Mouse (Mus musculus) limb, embryonic 13.5 days (tissue): Measurements from ENCODE around the gene Mex3d. TPM values are rescaled to one million over a fixed set of nuclear protein-coding genes. Genes with fewer than 3 reads are reported as not detected.
A peak's percentile ranks its signal among the peaks of the same experiment; 100 is the strongest.

ENCODE experiments used
- ATAC-seq: fragments of 200-750 bp; cut with Nextera tagmentation; 2 replicates; pipeline ENCODE4 v1.8.0; 2017; ENCODE audit warnings: low read depth, moderate number of reproducible peaks, moderate TSS enrichment; ENCODE audit not compliant: low FRiP score
- H3K27ac ChIP-seq: fragments of 300-500 bp; sonication (generic); 2 replicates; pipeline ENCODE4 v1.5.1; 2015; ENCODE audit warnings: inconsistent platforms, mild to moderate bottlenecking, moderate library complexity
- H3K27me3 ChIP-seq: fragments of 300-500 bp; sonication (generic); 2 replicates; pipeline ENCODE4 v1.6.1; 2015; ENCODE audit warnings: mild to moderate bottlenecking, inconsistent platforms
- H3K36me3 ChIP-seq: fragments of 300-500 bp; sonication (generic); 2 replicates; pipeline ENCODE4 v1.6.1; 2015; ENCODE audit warnings: inconsistent platforms, mild to moderate bottlenecking, moderate library complexity
- H3K4me1 ChIP-seq: fragments of 300-500 bp; sonication (generic); 2 replicates; pipeline ENCODE4 v1.6.1; 2015; ENCODE audit warnings: inconsistent platforms
- H3K4me2 ChIP-seq: fragments of 300-500 bp; sonication (generic); replicated peaks from 2 replicates; pipeline ENCODE4 v1.6.1; 2015; ENCODE audit warnings: inconsistent platforms, mild to moderate bottlenecking, moderate library complexity
- H3K4me3 ChIP-seq: fragments of 300-500 bp; sonication (generic); 2 replicates; pipeline ENCODE4 v1.5.1; 2015; ENCODE audit warnings: moderate library complexity, mild to moderate bottlenecking, inconsistent platforms
- H3K9ac ChIP-seq: fragments of 300-500 bp; sonication (generic); 2 replicates; pipeline ENCODE4 v1.6.1; 2015; ENCODE audit warnings: mild to moderate bottlenecking, inconsistent platforms
- H3K9me3 ChIP-seq: fragments of 300-500 bp; sonication (generic); 2 replicates; pipeline ENCODE4 v1.6.1; 2016; ENCODE audit warnings: inconsistent platforms
- WGBS: fragments of 180-500 bp; shearing (Covaris S2); methylation state at CpG from one replicate; pipeline ENCODE4 v1.1.7; 2015; 5-methylcytosine and 5-hydroxymethylcytosine counted together
- polyA plus RNA-seq: library from polyadenylated mRNA; unstranded; fragments of >200 nt; fragmentation: Nextera tagmentation; extraction: Ambion mirVana; gene quantifications from 2 replicates; pipeline ENCODE4 v1.2.1, GENCODE M21; 2015

Mex3d gene
- polyA plus RNA-seq, 1 experiment from 2014 or later: 9.2 TPM

DNA sequence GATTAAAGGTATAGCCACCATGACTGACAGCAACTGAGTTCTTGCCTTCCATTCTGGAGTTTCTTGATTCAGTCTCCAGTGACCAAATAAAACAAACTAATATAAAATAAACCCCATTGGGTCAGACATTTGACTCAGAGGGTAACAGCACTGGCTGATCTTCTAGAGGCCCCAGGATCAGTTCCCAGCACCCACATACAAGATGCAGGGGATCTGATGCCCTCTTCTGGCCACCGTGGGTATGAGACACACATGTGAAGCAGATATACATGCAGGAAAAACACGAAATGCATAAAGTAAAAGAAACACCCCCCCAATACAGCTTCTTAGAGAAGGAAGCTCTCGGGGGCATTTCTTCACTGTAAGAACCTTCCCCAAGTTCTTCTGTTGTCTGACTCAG, 37.6 kb upstream of the Mex3d start:
- H3K4me1 ChIP-seq: 0 out of 2 replicates have a peak, but pooled peaks cover 9% of the 10 kb centered on the region
- H3K9ac ChIP-seq: no peak overlapping the region
- H3K27me3 ChIP-seq: no peaks in the 10 kb centered on the region
- ATAC-seq: no peak
- H3K27ac ChIP-seq: no peak overlapping the region
- no peak overlapping the region for H3K4me2 ChIP-seq
- H3K4me3 ChIP-seq: no peak overlapping the region
- H3K36me3 ChIP-seq: peaks cover 95% of the 10 kb centered on the region
- 96% methylated on average over 3 of the region's 3 CpGs for WGBS
- no peaks in the 10 kb centered on the region for H3K9me3 ChIP-seq

DNA sequence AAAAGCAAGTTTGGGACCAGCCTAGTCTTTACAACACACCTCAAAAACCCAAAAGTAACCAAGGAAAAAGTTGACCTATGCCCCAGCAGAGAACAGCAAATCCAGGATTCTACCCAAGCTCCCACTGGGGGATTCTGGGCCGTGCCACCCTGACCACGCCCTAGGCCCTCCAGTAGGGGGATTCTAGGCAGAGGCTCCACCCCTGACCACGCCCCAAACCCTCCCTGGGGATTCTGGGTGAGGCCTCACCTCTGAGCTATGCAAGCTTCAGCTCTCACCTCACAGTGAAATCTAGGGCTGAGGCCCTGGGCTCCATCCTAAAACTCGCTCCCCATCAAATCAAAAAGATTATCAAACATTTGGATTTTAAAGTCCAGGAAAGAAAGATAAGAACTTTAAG, 36.1 kb upstream of the Mex3d start:
- Histone ChIP-seq H3K4me3 (no peak overlapping the region), H3K27me3 (no peaks in the 10 kb centered on the region), H3K9me3 (no peaks in the 10 kb centered on the region), H3K4me2 (no peak overlapping the region), H3K36me3 (peaks cover 95% of the 10 kb centered on the region), H3K27ac (no peak overlapping the region), H3K9ac (no peak overlapping the region), H3K4me1 (peaks cover 22% of the 10 kb centered on the region)
- no peak for ATAC-seq
- WGBS: 57% methylated on average over 4 of the region's 4 CpGs

DNA sequence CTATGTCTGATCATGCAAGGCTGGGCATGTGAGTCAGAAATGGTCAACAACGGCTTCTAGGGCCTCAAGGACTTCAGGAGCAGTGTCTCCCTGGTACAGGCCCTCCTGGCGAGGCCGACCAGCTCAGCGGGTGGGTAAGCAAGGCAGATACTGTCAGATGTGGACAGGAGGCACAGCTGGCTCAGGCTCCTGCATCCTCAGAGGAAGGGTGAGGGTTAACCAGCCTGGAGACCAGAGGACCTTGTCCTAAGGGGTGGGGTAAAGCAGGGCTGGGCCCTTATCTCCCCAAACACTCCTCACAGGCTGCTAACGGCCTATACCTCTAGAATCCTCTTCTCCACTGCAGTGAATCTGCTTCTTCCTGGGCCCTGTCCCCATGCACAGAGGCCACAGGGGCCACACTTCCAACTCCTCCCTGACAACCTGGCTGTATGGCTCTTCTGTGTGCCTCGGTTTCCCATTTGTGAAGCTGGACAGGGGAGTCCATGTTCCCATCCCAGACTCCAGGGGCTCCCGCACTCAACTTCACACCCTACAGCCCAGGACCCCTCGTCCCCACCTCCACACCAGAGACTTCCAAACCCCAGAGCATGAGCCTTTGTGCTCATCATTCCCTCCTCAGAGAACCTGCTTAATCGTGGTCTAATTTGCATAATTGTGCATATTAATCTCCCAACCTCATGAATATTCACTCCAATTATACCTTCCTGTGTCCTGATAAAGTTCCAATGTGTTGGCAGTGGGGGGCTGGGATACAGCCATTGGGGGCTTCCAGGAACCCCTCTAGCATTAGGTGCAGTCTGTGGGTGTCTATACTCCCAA, 34.4 kb upstream of the Mex3d start:
- H3K4me3 ChIP-seq: no peak overlapping the region
- WGBS: 90% methylated on average over 9 of the region's 9 CpGs
- no peak for ATAC-seq

DNA sequence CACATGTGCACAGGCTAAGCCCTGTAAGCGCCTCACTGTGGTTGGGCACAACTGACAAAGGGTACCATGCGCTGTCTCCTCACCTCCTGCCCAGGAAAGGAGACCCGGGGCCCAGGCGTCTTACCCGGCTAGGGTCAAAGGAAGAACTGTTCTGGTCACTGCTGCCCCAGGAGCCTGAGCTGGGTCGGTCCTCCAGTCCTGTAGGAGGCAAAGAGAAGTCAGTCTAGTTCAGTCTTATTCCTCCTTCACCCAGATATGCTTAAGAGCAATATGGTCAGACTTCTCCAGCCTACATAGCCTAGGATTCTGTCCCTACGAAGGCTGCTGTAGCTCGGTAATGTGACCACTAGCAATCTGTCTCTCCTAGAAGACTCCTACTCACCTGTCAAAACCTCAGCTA, 33.7 kb upstream of the Mex3d start:
- no peak overlapping the region for H3K9ac ChIP-seq
- H3K36me3 ChIP-seq: peaks cover 95% of the 10 kb centered on the region
- no peak overlapping the region for H3K27ac ChIP-seq
- H3K9me3 ChIP-seq: no peaks in the 10 kb centered on the region
- H3K4me1 ChIP-seq: peaks cover 25% of the 10 kb centered on the region
- whole genome bisulfite sequencing: 96% methylated on average over 8 of the region's 8 CpGs
- H3K4me2 ChIP-seq: no peak overlapping the region
- H3K27me3 ChIP-seq: no peaks in the 10 kb centered on the region
- H3K4me3 ChIP-seq: no peak overlapping the region
- no peak for ATAC-seq

More for the DNA sequence above, 34.4 kb upstream of the Mex3d start:
- Histone ChIP-seq H3K9ac (no peak overlapping the region), H3K4me1 (peaks cover 25% of the 10 kb centered on the region), H3K9me3 (no peaks in the 10 kb centered on the region), H3K36me3 (peaks cover 95% of the 10 kb centered on the region), H3K4me2 (no peak overlapping the region), H3K27ac (no peak overlapping the region), H3K27me3 (no peaks in the 10 kb centered on the region)

DNA sequence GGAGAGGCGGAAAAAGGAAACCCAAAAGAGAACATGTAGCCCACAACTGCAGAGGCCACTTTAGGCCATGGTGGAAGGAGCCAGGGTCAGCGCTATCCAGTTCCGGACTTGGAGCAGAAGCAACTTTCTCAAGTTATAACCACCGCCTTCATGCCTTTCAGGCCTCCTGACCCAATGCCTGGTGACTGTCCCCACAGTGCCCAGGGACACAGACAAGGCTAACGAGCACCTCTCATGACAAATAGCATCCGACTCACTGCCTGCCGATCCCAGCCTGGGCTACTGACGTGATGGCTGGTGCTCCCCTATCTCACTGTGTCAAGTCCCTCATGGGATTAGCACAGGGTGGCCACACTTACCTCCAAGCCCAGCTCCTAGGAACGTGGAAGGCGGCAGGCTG, 33.3 kb upstream of the Mex3d start:
- Histone ChIP-seq H3K4me3 (no peak overlapping the region), H3K27ac (no peak overlapping the region), H3K27me3 (no peaks in the 10 kb centered on the region), H3K9me3 (no peaks in the 10 kb centered on the region), H3K4me2 (no peak overlapping the region), H3K36me3 (peaks cover 95% of the 10 kb centered on the region), H3K9ac (no peak overlapping the region), H3K4me1 (peaks cover 25% of the 10 kb centered on the region)
- WGBS: 93% methylated on average over 10 of the region's 10 CpGs
- ATAC-seq: no peak

DNA sequence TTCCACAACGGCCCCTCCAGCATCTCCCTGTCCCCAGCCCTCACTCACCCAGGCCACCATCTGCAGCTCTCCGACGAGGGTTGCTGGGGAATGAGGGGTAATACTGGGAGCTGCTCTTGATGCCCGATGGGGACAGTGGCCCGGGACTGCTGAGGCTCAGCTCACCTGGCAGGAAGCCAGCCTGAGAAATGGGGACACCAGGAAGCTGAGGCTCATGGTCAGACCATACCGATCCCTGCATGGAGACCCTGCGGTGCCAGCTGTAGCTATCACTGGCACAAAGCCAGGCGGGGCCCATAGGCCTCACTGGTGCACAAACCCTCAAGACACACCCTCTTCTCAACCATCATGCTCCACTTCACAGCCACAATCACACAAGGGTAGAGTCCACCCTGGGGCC, 32.0 kb upstream of the Mex3d start:
- H3K4me2 ChIP-seq: no peak overlapping the region
- WGBS: 85% methylated on average over 8 of the region's 8 CpGs
- no peak for ATAC-seq
- no peaks in the 10 kb centered on the region for H3K9me3 ChIP-seq
- peaks cover 25% of the 10 kb centered on the region for H3K4me1 ChIP-seq
- H3K27ac ChIP-seq: no peak overlapping the region; the same call in 1 of the 2 replicates
- no peak overlapping the region for H3K4me3 ChIP-seq
- H3K9ac ChIP-seq: no peak overlapping the region
- no peaks in the 10 kb centered on the region for H3K27me3 ChIP-seq
- peaks cover 95% of the 10 kb centered on the region for H3K36me3 ChIP-seq

DNA sequence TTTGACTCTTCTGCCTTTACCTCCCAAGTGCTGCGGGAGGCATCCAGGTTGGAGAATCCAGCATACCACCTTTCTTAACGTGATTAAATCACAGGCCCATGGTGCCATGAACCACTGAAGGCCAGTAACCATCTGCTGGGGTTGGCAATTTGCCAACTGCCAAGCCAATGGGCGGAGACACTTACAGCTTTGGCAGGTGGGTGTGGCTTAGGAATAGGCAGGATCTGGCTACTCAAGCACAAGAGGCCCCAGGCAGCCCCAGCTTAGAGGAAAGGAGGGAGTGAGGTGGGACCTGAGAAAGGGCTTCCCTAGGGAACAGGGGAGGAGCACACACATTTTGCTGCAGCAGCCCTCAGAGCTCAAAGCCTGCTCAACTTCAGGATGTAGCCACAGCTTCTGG, 30.9 kb upstream of the Mex3d start:
- no peak overlapping the region for H3K27ac ChIP-seq
- H3K9ac ChIP-seq: no peak overlapping the region
- 64% methylated on average over 3 of the region's 3 CpGs for WGBS

DNA sequence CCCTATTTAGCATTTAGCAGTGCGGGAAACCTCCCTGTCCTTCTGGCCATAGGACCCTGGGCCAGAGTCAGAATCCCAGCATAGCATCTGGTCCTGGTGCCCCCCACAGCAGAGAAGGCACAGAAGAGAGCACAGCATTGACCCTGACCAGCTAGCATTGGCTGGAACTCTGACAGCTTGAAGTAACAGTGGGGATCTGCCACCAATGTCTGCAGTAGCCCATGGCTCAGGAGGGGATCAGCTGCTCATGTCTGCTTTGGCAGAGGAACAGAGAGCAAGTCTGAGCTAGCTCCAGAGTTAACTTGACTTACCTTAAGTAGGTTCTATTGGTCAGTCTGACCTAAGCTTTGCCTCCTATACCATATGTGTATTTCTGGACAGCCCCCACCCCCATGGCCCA, 30.4 kb upstream of the Mex3d start:
- peaks cover 97% of the 10 kb centered on the region for H3K36me3 ChIP-seq
- 100% methylated on average over 1 of the region's 1 CpGs for WGBS

More for the DNA sequence above, 30.9 kb upstream of the Mex3d start:
- H3K27me3 ChIP-seq: no peaks in the 10 kb centered on the region
- H3K4me1 ChIP-seq: peaks cover 18% of the 10 kb centered on the region
- H3K4me3 ChIP-seq: no peak overlapping the region
- H3K36me3 ChIP-seq: peaks cover 95% of the 10 kb centered on the region
- no peak overlapping the region for H3K4me2 ChIP-seq
- peak; percentile 12; the same call in 1 of the 2 replicates for ATAC-seq
- H3K9me3 ChIP-seq: no peaks in the 10 kb centered on the region

DNA sequence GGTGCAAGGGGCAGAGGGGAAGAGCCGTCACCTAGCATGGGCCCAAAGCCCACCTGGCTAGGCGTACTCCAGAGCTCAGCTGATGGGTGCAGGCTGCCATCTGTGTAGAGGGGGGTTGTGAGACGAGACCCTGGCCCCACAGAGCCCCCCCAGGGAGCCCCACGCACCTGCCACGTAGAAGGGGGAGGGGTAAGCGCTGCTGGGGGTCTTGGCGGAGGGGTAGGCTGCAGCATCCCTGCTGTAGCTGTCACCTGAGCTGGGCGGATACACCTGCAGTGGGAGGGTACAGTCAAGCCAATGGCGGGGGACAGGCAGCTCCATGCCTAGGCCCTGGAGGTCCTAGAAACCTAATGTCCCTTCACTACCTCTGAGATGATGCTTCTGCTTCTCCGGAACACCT, 29.9 kb upstream of the Mex3d start:
- Histone ChIP-seq H3K4me2 (no peak overlapping the region), H3K9me3 (no peaks in the 10 kb centered on the region), H3K27me3 (no peaks in the 10 kb centered on the region), H3K4me1 (peaks cover 17% of the 10 kb centered on the region), H3K4me3 (no peak overlapping the region), H3K36me3 (peaks cover 100% of the 10 kb centered on the region), H3K27ac (no peak overlapping the region), H3K9ac (no peak overlapping the region)
- no peak for ATAC-seq
- 85% methylated on average over 10 of the region's 10 CpGs for WGBS

More for the DNA sequence above, 30.4 kb upstream of the Mex3d start:
- no peak for ATAC-seq
- Histone ChIP-seq H3K4me2 (no peak overlapping the region), H3K27me3 (no peaks in the 10 kb centered on the region), H3K9me3 (no peaks in the 10 kb centered on the region), H3K9ac (no peak overlapping the region), H3K4me1 (peaks cover 18% of the 10 kb centered on the region), H3K4me3 (no peak overlapping the region), H3K27ac (no peak overlapping the region)

DNA sequence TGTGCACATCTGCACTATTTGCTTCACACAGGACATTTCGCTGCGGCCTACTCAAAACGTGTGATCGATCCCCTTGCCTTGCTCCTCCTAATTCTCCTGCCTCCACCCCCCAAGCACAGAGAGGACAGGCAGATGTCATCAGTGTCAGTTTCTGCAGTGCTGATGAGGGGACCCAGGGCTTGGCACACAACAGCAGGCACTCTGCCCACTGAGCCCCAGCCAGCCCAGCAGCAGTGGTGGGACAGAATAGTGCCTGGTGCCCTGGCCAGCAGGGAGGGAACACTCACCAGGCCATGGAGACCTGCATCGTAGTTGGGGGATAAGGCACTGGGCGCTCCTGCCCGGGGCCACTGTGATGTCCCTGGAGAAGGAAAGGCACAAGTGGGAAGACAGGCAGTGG, 28.1 kb upstream of the Mex3d start:
- WGBS: 86% methylated on average over 7 of the region's 7 CpGs
- Histone ChIP-seq H3K9ac (no peak overlapping the region), H3K4me2 (no peak overlapping the region), H3K27me3 (no peaks in the 10 kb centered on the region), H3K27ac (no peak overlapping the region), H3K36me3 (peaks cover 100% of the 10 kb centered on the region), H3K4me1 (peaks cover 16% of the 10 kb centered on the region), H3K4me3 (no peak overlapping the region), H3K9me3 (no peaks in the 10 kb centered on the region)
- no peak for ATAC-seq

DNA sequence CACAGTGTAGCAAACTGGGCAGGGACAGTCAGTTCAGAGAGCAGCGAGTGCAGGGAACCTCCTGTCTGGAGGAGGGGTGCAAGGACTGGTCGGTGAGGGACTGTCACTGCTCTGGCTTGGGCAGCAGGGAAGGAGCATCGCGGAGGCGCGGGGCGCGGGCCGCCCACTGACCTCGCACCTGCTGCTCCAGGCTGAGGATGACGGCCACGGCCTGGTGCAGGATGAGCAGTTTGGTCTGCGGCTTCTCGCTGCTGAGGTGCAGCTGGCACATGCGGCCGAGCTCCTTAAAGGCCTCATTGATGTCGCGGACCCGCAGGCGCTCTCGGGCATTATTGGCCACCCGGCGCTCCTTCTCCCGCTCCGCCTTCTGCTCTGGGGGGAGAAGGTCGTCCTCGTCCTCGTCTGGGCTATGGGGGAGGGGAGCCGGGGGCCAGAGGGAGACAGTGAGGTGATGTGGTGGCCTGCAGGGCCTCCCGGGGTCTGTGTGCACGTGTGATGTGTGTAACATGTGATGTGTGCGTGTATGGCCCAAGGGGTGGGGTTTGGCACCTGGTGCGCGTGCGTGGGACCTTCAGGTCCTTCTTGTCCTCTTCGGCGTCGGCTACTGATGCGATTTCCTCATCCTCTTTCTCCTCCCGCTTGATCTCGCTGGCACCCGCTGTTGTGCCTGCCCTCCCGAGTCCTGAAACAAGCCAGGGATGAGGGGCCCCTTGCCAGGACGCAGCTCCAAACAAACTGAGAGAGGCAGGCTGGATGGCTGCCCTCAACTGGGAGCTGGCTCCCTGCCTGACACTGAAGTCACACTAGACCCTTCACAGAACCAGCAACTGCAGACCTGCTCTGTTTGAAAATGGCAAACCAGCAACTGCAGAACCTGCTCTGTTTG, 25.4 kb upstream of the Mex3d start:
- no peak for ATAC-seq
- H3K9me3 ChIP-seq: no peaks in the 10 kb centered on the region
- H3K9ac ChIP-seq: no peak overlapping the region
- H3K36me3 ChIP-seq: peaks cover 94% of the 10 kb centered on the region
- 87% methylated on average over 44 of the region's 44 CpGs for WGBS
- H3K27ac ChIP-seq: no peak overlapping the region
- no peak overlapping the region for H3K4me2 ChIP-seq
- no peak overlapping the region for H3K4me3 ChIP-seq
- no peaks in the 10 kb centered on the region for H3K27me3 ChIP-seq
- H3K4me1 ChIP-seq: peaks cover 4% of the 10 kb centered on the region; the same call in 1 of the 2 replicates

DNA sequence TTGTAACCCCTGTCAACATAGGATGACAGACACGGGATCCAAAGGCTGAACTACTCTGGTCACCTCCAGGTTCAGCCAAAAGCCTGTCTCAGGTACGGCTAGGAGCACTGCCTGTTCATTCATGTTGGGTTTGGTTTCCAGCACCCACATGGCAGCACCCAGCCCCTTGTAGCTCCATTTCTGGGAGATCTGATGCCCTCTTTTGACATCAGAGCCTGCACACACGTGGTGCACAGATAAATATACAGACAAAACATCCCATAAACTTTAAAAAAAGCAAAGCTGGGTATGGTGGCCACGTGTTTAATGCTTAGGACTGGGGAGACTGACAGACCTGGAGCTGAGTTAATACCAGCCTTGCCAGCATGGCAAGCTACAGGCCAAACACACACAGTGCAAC, 20.5 kb upstream of the Mex3d start:
- peaks cover 60% of the 10 kb centered on the region for H3K36me3 ChIP-seq
- peak overlapping the region; percentile 91 for H3K4me2 ChIP-seq
- H3K4me3 ChIP-seq: peak overlapping the region; percentile 89; the same call in 1 of the 2 replicates
- no peak for ATAC-seq
- no peaks in the 10 kb centered on the region for H3K9me3 ChIP-seq
- H3K27me3 ChIP-seq: no peaks in the 10 kb centered on the region
- peaks cover 32% of the 10 kb centered on the region for H3K4me1 ChIP-seq
- WGBS: 52% methylated on average over 4 of the region's 4 CpGs
- no peak overlapping the region for H3K27ac ChIP-seq
- peak overlapping the region; percentile 88 for H3K9ac ChIP-seq
